8 mouse cellular contexts compared by ENCODE assay signal in genomic region chr19:42166130-42166529, GRCm38 (mm10). TPM values are rescaled to one million over a fixed set of nuclear protein-coding genes. Genes with fewer than 3 reads are reported as not detected.
DNase-seq lines count a peak whose midpoint lies in the region; TF ChIP-seq lines count a peak whose summit lies in the region.

No protein-coding gene starts in this region.

- intact Hi-C loops in gastrocnemius, adult 2 months (cut with DNase I) = loop anchor here (2.0 to 5.0 kb wide), 2 partner anchors 17 to 129 kb away; partner anchors contain the start of gene Ankrd2
- intact Hi-C loops in left cerebral cortex, adult 2 months (cut with DNase I) = loop anchor here (1.0 to 2.0 kb wide), 3 partner anchors 22 to 131 kb away; partner anchors contain the start of genes Ankrd2 and Pi4k2a

- H3K27me3 ChIP-seq in megakaryocyte, embryonic 14.5 days (replicated peaks) = peaks cover 12% of the 10 kb centered on the region

- peak; percentile 74 for DNase-seq in T-cell, adult 2 months (ENCODE audit: low spot score)
- peak; percentile 89 to 93 for DNase-seq in cerebellum, postnatal 36 days
- peak; percentile 90 for DNase-seq in gastrocnemius, adult 2 months
- peak; percentile 92 for DNase-seq in induced T-regulatory cell, adult 2 months (ENCODE audit: low read depth)
- DNase-seq in left cerebral cortex, adult 2 months (ENCODE audit: extremely low spot score in 1 of 2, low spot score in 2 of 2) = peak; percentile 81 to 93
- peak; percentile 93 to 96 for DNase-seq in right cerebral cortex, adult 2 months (ENCODE audit: low spot score in 2 of 2)
- peak; percentile 83 for DNase-seq in urinary bladder, adult 2 months (ENCODE audit: low spot score)

- no peak; the same call in 1 of the 2 replicates for TF ChIP-seq CTCF in gastrocnemius, adult 2 months (IDR thresholded peaks at IDR 0.05)
- TF ChIP-seq CTCF in left cerebral cortex, adult 2 months (IDR thresholded peaks at IDR 0.05) = peak; percentile 95

- H3K27ac ChIP-seq in gastrocnemius, adult 2 months = peak overlapping the region; percentile 60
- no peak overlapping the region for H3K27ac ChIP-seq in left cerebral cortex, adult 2 months

- peaks cover 53% of the 10 kb centered on the region for H3K4me1 ChIP-seq in megakaryocyte, embryonic 14.5 days

- H3K4me3 ChIP-seq in gastrocnemius, adult 2 months = peak overlapping the region; percentile 63
- peak overlapping the region; percentile 28; the same call in 1 of the 2 replicates for H3K4me3 ChIP-seq in left cerebral cortex, adult 2 months
- peak overlapping the region; percentile 77 for H3K4me3 ChIP-seq in megakaryocyte, embryonic 14.5 days (replicated peaks)

- H3K9me3 ChIP-seq in megakaryocyte, embryonic 14.5 days = no peaks in the 10 kb centered on the region

- no peaks in the 10 kb centered on the region for H3K36me3 ChIP-seq in megakaryocyte, embryonic 14.5 days (replicated peaks; ENCODE audit: low read length)

RNA-seq across cellular contexts. Expression of gene Zfyve27, which starts 2.4 kb away (rescaled TPM):
- 10 to 100 TPM; 13.0 to 14.4 TPM for total RNA-seq in gastrocnemius, adult 2 months (2021)
- 100 to 1,000 TPM in 1 of 2 experiments, 10 to 100 TPM in 1; 87.7 to 107 TPM for total RNA-seq in left cerebral cortex, adult 2 months (2021)
- 6.6 and 12.2 TPM in 2 replicates for polyA plus RNA-seq in megakaryocyte, embryonic 14.5 days (2012; ENCODE audit: insufficient read depth, low replicate concordance)
- polyA plus RNA-seq in urinary bladder, adult 2 months (2012; rRNA removed) = 43.3 and 50.3 TPM in 2 replicates

RNA-seq across cellular contexts. Expression of gene Marveld1, which starts 18.9 kb away (rescaled TPM):
- total RNA-seq in gastrocnemius, adult 2 months (2021) = 1 to 10 TPM; 4.8 to 7.2 TPM
- 10 to 100 TPM in 1 of 2 experiments, 1 to 10 TPM in 1; 8.0 to 10.6 TPM for total RNA-seq in left cerebral cortex, adult 2 months (2021)
- polyA plus RNA-seq in megakaryocyte, embryonic 14.5 days (2012; ENCODE audit: insufficient read depth, low replicate concordance) = 3.6 and 10.8 TPM in 2 replicates
- 186 and 267 TPM in 2 replicates for polyA plus RNA-seq in urinary bladder, adult 2 months (2012; rRNA removed)

RNA-seq across cellular contexts. Expression of gene Sfrp5, which starts 35.9 kb away (rescaled TPM):
- 1 to 10 TPM; 4.2 to 5.6 TPM for total RNA-seq in gastrocnemius, adult 2 months (2021)
- under 1 TPM; 0.48 to 0.65 TPM for total RNA-seq in left cerebral cortex, adult 2 months (2021)
- polyA plus RNA-seq in megakaryocyte, embryonic 14.5 days (2012; ENCODE audit: insufficient read depth, low replicate concordance) = not detected in 2 replicates
- 10.3 and 12.0 TPM in 2 replicates for polyA plus RNA-seq in urinary bladder, adult 2 months (2012; rRNA removed)

RNA-seq across cellular contexts. Expression of gene Avpi1, which starts 37.3 kb away (rescaled TPM):
- 1 to 10 TPM; 8.7 to 9.0 TPM for total RNA-seq in gastrocnemius, adult 2 months (2021)
- 10 to 100 TPM; 27.6 to 30.9 TPM for total RNA-seq in left cerebral cortex, adult 2 months (2021)
- polyA plus RNA-seq in megakaryocyte, embryonic 14.5 days (2012; ENCODE audit: insufficient read depth, low replicate concordance) = 15.5 and 38.7 TPM in 2 replicates
- polyA plus RNA-seq in urinary bladder, adult 2 months (2012; rRNA removed) = 28.6 and 29.1 TPM in 2 replicates

Comparison
In these comparisons a context has a peak if more than half of its experiments do, and no peak if none do; other contexts are left out.
1. RNA of gene Zfyve27, which starts 2.4 kb away (total RNA-seq): 87.7 to 107 TPM in left cerebral cortex, adult 2 months; 13.0 to 14.4 TPM in gastrocnemius, adult 2 months; every median in the first group is over 4 times any median in the second.
2. Peak in every context shown above with its lines, with median percentiles within 50 percentile points of each other: DNase-seq and H3K4me3 ChIP-seq.